Mouse (Mus musculus): ENCODE measurements around the gene Bmp2k.
"Not testable (repeated sequence)": the region's sequence is repeated elsewhere in the genome, so short reads cannot be mapped to it uniquely, and the experiment has no call there.

Gene Bmp2k

DNA sequence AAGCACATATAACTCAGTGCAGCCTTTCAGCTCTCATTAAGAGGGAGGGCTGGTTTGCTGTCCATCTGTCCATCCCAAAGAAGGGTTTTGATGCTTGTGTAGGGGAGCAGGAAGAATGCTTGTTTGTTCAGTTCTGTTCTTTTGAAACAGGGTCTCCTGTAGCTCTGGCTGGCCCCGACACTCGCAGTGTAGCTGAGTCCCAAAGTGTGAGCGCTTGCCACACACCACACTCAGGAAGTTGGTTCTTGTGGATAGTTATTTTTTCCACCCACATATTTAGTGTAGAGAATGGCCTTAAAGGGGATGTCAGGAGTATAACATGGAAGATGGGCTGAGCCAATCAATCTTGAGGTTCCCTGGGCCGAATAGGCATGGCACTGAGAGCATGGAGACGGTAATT, 4.1 kb downstream of the Bmp2k start:
- DNase-seq (ENCODE audit: low spot score in 2 of 2): no peak

GRCm38 (mm10) chr5:97002336-97002735, 4.8 kb downstream of the Bmp2k start:
- DNase-seq (ENCODE audit: low spot score in 2 of 2): no peak

DNA sequence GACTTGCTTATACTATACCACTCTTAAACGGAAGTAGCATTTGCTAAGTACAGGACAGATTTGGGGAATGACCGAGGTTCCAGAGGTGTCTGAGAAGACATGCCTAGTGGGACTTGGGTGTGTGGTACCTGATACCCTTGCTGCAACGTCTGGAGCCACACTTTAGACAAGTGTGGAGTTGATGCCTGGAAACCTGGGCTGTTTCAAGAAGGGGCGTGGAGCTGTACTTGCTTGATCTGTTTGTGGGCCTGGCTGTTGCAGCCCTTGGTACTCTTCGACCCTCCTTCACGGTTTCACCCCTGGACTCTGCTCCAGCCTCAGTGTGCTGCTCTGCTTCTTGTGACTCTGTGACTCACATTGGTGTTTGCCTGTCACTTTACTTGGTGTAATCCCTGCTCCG, 5.4 kb downstream of the Bmp2k start:
- no peak for DNase-seq (ENCODE audit: low spot score in 2 of 2)

- DNase-seq (ENCODE audit: low spot score in 2 of 2): no peak
Measured at GRCm38 (mm10) chr5:97004178-97005030, 6.9 kb downstream of the Bmp2k start.

GRCm38 (mm10) chr5:97005891-97006290, 8.4 kb downstream of the Bmp2k start:
- DNase-seq (ENCODE audit: low spot score in 2 of 2): no peak

DNA sequence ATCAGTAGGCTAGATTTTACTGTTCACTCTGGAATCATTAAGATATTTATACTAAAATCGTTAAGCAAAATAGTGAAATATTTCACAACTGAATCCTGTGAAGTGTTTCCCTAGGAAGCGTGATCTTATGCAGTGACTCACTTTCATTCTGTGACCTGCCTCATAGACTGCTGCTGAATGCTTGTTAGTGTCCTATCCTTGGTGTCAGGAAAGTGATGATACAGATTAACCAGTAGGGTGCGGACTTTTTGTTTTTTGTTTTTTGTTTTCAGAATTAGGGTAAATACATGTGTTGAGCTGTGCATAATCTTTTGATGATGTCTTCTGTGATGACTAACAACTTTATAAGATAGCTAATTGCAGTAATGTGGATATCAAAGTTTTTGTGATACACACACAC, 9.4 kb downstream of the Bmp2k start:
- DNase-seq (ENCODE audit: low spot score in 2 of 2): no peak

DNA sequence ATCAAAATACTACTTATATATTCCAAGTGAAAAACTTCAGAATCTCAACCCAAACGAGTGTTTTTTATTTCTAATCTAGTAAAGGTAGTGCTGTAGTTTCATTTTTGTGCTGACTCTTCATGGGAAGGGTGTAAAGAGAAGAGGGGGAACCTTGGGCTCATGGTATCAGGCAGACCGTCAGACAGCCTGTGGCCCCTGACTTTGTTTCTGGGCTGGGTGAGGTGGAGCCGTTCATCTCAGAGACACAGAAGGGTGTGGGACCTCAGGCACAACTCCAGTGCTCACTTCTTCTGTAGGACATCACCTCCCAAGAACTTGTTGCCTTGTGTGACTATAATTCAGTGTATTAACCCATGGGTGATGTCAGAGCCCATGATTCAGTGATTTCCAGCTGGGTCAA, 10.0 kb downstream of the Bmp2k start:
- no peak for DNase-seq (ENCODE audit: low spot score in 2 of 2)

DNA sequence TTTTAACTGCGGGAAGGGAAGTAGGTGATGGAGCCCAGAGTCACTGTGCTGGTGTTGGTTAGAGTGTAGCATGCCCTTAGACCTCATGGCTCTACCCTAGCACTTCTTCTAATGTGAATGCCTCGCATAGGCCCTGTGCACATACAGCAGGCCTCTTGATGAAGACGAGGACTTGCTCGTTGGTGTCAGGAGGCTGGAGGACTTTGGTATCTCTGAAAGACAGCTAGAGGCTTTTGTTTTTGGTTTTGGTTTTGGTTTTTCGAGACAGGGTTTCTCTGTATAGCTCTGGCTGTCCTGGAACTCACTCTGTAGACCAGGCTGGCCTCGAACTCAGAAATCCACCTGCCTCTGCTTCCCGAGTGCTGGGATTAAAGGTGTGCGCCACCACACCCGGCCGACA, 11.7 kb downstream of the Bmp2k start:
- DNase-seq (ENCODE audit: low spot score in 2 of 2): not testable (repeated sequence)

- no peak for DNase-seq (ENCODE audit: low spot score in 2 of 2)
Measured at GRCm38 (mm10) chr5:97009601-97010335, 12.3 kb downstream of the Bmp2k start.

DNA sequence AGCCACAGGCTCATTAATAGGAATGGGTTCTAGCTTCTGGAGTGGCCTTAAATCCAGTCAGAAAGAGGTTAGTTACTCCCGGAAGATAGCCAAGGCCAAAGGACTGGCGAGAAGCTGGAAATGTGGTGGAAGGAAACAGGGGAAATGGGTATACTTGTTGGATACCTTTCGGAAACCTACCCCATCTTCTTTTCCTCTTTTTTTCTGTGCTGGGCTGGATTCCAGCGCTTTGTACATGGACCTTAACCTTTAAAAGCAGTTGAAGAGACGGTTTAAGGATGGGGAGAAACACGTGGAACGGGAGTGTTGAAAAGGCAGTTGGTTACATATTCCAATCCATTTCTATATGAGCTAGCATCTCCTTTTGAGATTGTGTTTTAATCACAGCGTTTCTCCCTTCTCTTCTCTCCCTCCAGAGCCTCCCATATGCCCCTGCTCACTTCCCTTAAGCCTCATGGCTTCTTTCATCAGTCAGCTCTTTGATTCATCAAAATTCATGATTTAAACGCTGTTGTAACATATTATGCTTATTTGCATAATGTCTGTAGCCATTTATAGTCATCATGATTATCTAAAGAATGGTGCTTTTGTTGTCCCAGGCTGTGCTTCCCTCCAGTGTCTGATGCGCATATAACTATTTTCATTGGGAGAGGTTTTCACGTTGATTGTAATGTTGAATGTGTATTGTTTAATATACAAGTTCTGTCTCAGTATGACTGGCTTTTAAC, 18.5 kb downstream of the Bmp2k start:
- no peak for DNase-seq (ENCODE audit: low spot score in 2 of 2)

- no peak for DNase-seq (ENCODE audit: low spot score in 2 of 2)
Measured at GRCm38 (mm10) chr5:97016842-97017577, 19.5 kb downstream of the Bmp2k start.

DNA sequence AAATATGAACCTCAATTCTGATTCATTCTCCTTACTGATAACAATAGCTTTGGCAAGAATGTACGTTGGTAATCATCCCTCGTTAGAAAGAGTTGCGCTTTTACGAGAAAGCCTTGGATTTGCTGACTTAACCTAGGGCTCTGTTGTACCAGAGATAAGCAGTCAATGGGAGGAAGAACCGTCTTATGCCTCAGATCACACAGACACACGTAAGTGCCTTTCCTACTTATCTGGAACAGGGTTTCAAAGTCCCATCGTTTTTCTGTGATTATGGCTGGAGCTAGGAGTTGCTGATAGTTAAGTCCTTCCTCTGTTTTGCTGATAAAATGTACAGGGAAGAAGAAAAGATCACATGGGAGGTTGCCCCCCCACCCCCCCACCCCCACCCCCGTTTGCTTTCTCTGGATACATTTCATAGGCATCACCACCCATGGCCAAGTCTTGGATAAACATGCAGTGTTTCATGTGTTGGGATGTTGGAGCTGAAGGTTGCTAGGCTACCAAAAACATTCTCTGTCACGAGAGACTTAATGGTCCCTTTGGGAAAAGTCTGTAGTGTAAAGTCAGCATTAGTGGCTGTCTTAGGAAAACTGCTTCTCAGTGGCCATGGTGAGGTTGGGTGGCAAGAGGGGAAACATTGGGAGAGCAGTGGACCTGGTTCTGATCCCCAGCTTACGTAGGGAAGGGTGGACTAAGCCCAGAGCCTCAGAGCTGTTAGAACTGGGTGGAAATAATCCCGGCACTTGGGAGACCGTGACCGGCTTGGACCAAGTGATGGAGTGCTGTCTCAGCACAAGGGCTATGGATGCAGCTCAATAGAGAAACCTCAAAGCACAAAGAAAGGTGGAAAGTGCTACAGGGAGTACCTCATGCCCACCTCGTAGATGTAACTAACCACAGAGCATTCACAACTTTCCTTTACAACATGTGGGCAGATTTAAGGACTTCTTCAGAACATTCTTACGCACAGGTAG, 25.1 kb downstream of the Bmp2k start:
- no peak for DNase-seq (ENCODE audit: low spot score in 2 of 2)

- DNase-seq (ENCODE audit: low spot score in 2 of 2): no peak
Measured at GRCm38 (mm10) chr5:97024834-97025233, 27.3 kb downstream of the Bmp2k start.

DNA sequence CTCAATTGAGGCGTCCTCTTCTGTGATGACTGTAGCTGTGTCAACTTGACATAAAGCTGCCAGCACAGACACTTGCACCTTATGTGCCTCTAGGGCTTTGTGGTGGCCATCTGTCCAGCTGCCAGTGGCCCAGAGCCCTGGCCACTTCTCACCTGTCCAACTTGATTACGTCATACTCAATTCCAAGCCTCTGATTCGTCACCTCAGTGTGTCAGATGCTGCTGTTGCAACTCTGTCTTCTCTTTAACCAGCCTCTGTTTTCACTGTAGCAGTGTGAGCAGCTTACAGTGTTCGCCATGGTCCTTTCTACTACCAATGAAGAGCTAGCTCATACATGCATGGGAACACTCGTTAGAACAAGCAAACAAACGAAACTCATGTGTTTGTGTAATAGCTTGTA, 28.2 kb downstream of the Bmp2k start:
- DNase-seq (ENCODE audit: low spot score in 2 of 2): no peak

DNA sequence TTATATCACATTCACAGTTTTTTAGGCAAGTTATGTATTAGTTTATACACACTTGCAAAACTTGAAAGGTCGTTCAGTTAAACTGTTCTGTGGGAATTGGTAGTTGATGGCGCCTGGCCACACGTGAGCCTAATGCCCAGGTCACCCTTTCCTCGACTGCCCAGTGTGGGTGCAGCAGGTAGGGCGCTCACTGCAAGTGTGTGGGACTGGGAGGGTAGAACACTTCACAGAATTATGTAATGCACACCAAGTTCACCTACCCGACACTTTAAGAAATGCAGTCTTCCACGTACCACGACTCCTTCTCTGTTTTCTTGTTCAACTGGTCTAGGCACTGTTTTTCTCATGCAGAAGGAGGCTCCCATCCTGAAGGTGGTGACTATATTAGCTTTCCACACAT, 30.5 kb downstream of the Bmp2k start:
- DNase-seq (ENCODE audit: low spot score in 2 of 2): no peak

DNA sequence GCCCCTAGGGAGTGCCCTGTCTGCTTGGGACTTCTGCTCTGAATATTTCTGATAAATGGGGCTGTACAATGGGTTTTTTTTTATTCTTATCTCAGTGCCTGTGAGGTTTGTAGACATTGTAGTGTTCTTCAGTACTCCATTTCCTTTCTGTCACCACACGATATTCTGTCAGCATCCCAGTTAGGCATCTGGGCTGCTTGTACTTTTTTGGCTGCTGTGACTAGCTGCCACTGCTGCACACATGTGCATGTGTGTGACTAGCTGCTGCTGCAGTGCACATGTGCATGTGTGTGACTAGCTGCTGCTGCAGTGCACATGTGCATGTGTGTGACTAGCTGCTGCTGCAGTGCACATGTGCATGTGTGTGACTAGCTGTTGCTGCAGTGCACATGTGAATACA, 31.4 kb downstream of the Bmp2k start:
- not testable (repeated sequence) for DNase-seq (ENCODE audit: low spot score in 2 of 2)

DNA sequence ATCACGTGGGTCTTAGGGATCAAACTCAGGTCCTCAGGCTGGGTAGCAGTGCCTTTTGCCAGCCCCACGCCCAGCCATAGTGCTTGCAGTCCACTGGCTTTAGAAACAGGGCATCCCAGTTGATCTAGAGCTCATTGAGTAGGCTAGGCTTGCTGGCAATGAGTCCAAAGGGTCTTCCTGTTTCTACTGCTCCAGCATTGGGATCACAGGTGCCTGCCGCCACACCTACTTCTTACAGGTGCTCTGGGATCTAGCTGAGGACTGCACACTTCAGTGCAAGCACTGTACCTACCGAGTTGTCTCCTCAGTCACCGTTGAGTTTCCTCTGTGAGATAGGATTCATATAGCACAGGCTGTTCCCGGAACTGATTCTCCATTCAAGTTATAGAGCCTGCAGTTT, 34.3 kb downstream of the Bmp2k start:
- no peak for DNase-seq (ENCODE audit: low spot score in 2 of 2)

DNA sequence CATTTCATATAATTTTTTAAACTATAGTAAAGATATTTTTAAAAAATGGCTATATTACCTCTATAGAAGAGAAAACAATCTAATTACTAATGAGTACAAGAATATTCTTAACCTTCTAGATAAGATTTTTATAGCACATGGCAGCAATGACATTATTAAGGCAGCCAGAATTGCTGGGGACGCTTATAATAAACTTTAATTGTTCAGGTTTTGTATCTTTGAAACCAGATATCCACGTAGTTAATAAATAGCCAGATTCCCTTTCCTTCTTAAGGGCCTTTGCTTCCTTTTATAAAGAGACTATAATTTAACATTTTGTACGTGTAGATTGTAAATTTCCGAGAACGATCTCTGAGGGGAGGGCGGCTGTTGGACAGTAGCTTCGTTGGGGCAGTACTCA, 47.8 kb downstream of the Bmp2k start:
- no peak for DNase-seq (ENCODE audit: low spot score in 2 of 2)

GRCm38 (mm10) chr5:97046680-97047079, 49.2 kb downstream of the Bmp2k start:
- DNase-seq (ENCODE audit: low spot score in 2 of 2): no peak

- no peak for DNase-seq (ENCODE audit: low spot score in 2 of 2)
Measured at GRCm38 (mm10) chr5:97048905-97049304, 51.4 kb downstream of the Bmp2k start.

- DNase-seq (ENCODE audit: low spot score in 2 of 2): no peak
Measured at GRCm38 (mm10) chr5:97054166-97054565, 56.7 kb downstream of the Bmp2k start.
